Mouse (Mus musculus): ENCODE results near the gene Gimap9. TPM values are rescaled to one million over a fixed set of nuclear protein-coding genes. Genes with fewer than 3 reads are reported as not detected.

Gimap9 gene
- total and polyA plus RNA-seq, 2 experiments from 2014 or later: 0.55 to 1.1 TPM

DNA sequence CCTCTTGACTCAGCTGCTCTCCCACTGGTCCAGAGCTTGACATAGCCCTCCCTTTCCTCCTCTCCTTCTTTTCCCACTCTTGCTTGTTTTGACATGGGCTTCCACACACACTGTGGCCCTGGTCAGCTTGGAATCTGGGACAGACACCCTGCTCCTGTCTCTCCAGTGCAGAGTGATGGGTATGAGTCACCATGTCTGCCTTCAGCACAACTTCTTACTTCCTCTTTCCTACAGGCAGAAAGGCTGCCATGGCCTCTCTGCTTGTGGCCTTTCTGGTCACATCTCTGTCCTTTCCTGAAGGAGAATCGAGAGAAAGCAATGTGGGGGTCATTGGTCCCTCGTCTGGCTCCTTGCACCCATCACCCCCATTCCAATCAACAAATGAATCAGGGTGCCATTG lies 11.1 kb downstream of the Gimap9 start:
- no peak overlapping the region for H3K27ac ChIP-seq (ENCODE audit: low read depth, low read length)
- H3K9me3 ChIP-seq (ENCODE audit: low read length): no peaks in the 10 kb centered on the region
- no peak overlapping the region for H3K9ac ChIP-seq (replicated peaks; ENCODE audit: low read length, poor library complexity, severe bottlenecking)
- ATAC-seq (ENCODE audit: low FRiP score) (no peak), DNase-seq (ENCODE audit: low spot score) (no peak)
- H3K4me3 ChIP-seq (ENCODE audit: low read depth, low read length): no peak overlapping the region
- no peak for TF ChIP-seq CTCF (IDR thresholded peaks at IDR 0.05)
- H3K27me3 ChIP-seq (ENCODE audit: insufficient read depth, low read length): no peaks in the 10 kb centered on the region
- no peaks in the 10 kb centered on the region for H3K36me3 ChIP-seq (ENCODE audit: insufficient read depth, low read length)
- no peak overlapping the region for H3K4me2 ChIP-seq (ENCODE audit: low read depth, low read length, poor library complexity, severe bottlenecking)
- 79% methylated on average over 2 of the region's 2 CpGs for WGBS
- H3K4me1 ChIP-seq (ENCODE audit: insufficient read depth, low read length): no peaks in the 10 kb centered on the region

DNA sequence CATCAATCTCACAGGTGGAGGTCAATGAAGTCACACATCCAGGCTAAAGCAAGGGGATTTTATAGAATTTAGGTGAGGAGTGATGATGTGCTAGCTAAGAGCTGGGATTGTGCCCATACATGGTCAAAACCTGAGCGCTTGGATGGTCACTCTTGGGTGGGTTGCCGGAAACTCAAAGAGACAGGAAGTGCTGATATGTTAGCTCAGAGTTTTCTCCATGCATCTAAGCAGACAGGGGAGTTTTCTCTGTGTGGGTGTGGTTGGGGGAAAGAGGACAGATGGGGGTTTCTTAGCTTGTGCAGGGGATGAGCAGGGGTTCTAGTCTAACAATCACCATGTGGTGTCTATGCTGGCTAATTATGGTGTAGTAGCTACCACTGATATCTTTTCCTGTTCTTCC lies 13.4 kb downstream of the Gimap9 start:
- no peak overlapping the region for H3K4me2 ChIP-seq (ENCODE audit: low read depth, low read length, poor library complexity, severe bottlenecking)
- H3K4me1 ChIP-seq (ENCODE audit: insufficient read depth, low read length): no peaks in the 10 kb centered on the region
- DNase-seq (ENCODE audit: low spot score) (no peak), ATAC-seq (ENCODE audit: low FRiP score) (no peak)
- no peaks in the 10 kb centered on the region for H3K36me3 ChIP-seq (ENCODE audit: insufficient read depth, low read length)
- H3K9me3 ChIP-seq (ENCODE audit: low read length): no peaks in the 10 kb centered on the region
- no peak overlapping the region for H3K27ac ChIP-seq (ENCODE audit: low read depth, low read length)
- WGBS: 90% methylated on average over 2 of the region's 2 CpGs
- H3K27me3 ChIP-seq (ENCODE audit: insufficient read depth, low read length): no peaks in the 10 kb centered on the region
- H3K9ac ChIP-seq (replicated peaks; ENCODE audit: low read length, poor library complexity, severe bottlenecking): no peak overlapping the region
- TF ChIP-seq CTCF (IDR thresholded peaks at IDR 0.05): no peak
- H3K4me3 ChIP-seq (ENCODE audit: low read depth, low read length): no peak overlapping the region

DNA sequence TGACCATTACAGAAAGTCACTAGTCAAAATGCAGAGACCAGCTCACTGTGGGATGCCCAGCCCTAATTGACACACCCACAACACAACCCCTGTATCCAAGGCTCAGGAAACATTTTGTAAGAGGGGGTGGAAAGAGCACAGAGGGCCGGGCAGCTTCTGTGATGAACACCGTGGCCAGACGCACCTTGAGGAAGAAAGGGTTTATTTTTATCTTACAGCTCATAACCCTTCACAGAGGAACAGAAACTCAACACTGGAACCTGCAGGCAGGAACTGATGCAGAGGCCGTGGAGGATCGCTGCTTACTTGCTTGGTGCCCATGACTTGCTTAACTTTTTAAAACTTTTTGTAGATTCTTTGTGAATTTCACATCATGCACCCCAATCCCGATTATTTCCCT lies 17.0 kb downstream of the Gimap9 start:
- DNase-seq (ENCODE audit: low spot score) (no peak), ATAC-seq (ENCODE audit: low FRiP score) (no peak)
- no peak overlapping the region for H3K4me2 ChIP-seq (ENCODE audit: low read depth, low read length, poor library complexity, severe bottlenecking)
- H3K4me1 ChIP-seq (ENCODE audit: insufficient read depth, low read length): no peaks in the 10 kb centered on the region
- no peaks in the 10 kb centered on the region for H3K27me3 ChIP-seq (ENCODE audit: insufficient read depth, low read length)
- H3K36me3 ChIP-seq (ENCODE audit: insufficient read depth, low read length): no peaks in the 10 kb centered on the region
- TF ChIP-seq CTCF (IDR thresholded peaks at IDR 0.05): no peak
- WGBS: 90% methylated on average over 6 of the region's 6 CpGs
- H3K4me3 ChIP-seq (ENCODE audit: low read depth, low read length): no peak overlapping the region
- no peaks in the 10 kb centered on the region for H3K9me3 ChIP-seq (ENCODE audit: low read length)
- H3K27ac ChIP-seq (ENCODE audit: low read depth, low read length): no peak overlapping the region
- H3K9ac ChIP-seq (replicated peaks; ENCODE audit: low read length, poor library complexity, severe bottlenecking): no peak overlapping the region

DNA sequence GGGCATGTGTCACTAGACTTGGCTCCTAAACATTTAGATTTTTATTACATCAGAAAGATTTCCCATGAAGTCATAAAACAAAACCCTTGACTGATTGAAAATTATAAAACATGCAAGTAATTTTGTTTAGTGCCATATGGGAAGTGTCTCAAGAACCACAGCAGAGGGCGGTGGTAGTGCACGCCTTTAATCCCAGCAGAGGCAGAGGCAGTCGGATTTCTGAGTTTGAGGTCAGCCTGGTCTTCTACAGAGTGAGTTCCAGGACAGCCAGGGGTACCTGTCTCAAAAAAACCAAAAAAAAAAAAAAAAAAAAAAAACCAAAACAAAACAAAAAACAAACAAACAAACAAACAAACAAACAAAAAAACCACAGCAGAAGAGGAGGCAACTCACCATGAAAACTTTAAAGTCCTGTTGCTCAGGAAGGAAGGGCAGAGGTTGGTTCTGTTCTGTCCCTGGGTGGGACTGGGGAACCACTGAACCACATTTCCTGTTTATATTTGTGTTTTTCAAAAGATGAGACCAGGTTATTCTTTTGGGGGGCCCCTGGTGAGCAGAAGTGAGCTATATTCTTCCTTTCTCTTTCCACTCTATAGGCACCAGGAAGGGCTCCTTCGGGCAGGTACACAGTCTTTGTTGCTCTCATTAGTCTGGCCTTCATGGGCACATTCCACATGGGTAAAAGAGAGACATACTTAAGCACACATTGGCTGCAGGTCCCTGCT lies 21.1 kb downstream of the Gimap9 start:
- no peak overlapping the region for H3K4me3 ChIP-seq (ENCODE audit: low read depth, low read length)
- DNase-seq (ENCODE audit: low spot score) (no peak), ATAC-seq (ENCODE audit: low FRiP score) (no peak)
- H3K36me3 ChIP-seq (ENCODE audit: insufficient read depth, low read length): no peaks in the 10 kb centered on the region
- H3K9ac ChIP-seq (replicated peaks; ENCODE audit: low read length, poor library complexity, severe bottlenecking): no peak overlapping the region
- H3K9me3 ChIP-seq (ENCODE audit: low read length): no peaks in the 10 kb centered on the region
- H3K27ac ChIP-seq (ENCODE audit: low read depth, low read length): no peak overlapping the region
- no peaks in the 10 kb centered on the region for H3K4me1 ChIP-seq (ENCODE audit: insufficient read depth, low read length)
- no peaks in the 10 kb centered on the region for H3K27me3 ChIP-seq (ENCODE audit: insufficient read depth, low read length)
- TF ChIP-seq CTCF (IDR thresholded peaks at IDR 0.05): no peak
- WGBS: 91% methylated on average over 4 of the region's 4 CpGs
- no peak overlapping the region for H3K4me2 ChIP-seq (ENCODE audit: low read depth, low read length, poor library complexity, severe bottlenecking)

DNA sequence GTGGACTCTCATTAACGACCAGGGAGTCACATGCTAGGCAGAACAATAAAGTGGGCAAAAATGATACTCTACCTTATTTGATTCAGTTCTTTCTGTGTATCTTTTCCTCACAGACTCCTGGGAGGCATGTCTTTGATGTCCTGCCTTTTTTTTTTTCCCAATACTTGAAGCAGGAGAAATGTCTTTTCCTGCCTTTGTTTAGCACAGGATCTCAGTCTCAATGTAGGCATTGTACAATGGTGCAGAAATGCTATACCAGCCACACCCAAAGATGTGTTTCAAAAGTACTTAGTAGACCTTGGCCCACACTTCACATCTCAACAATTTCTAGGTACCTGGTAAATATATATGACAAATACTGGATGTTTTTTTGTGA lies 21.6 kb downstream of the Gimap9 start:
- no peak for ATAC-seq (ENCODE audit: low FRiP score)
- H3K4me2 ChIP-seq (ENCODE audit: low read depth, low read length, poor library complexity, severe bottlenecking): no peak overlapping the region
- no peak for DNase-seq (ENCODE audit: low spot score)
- no peak overlapping the region for H3K4me3 ChIP-seq (ENCODE audit: low read depth, low read length)
- no peaks in the 10 kb centered on the region for H3K36me3 ChIP-seq (ENCODE audit: insufficient read depth, low read length)
- H3K27me3 ChIP-seq (ENCODE audit: insufficient read depth, low read length): no peaks in the 10 kb centered on the region
- no peak overlapping the region for H3K27ac ChIP-seq (ENCODE audit: low read depth, low read length)
- H3K9me3 ChIP-seq (ENCODE audit: low read length): no peaks in the 10 kb centered on the region
- H3K9ac ChIP-seq (replicated peaks; ENCODE audit: low read length, poor library complexity, severe bottlenecking): no peak overlapping the region
- H3K4me1 ChIP-seq (ENCODE audit: insufficient read depth, low read length): no peaks in the 10 kb centered on the region
- TF ChIP-seq CTCF (IDR thresholded peaks at IDR 0.05): no peak
- WGBS: 50% methylated on average over 1 of the region's 1 CpGs

DNA sequence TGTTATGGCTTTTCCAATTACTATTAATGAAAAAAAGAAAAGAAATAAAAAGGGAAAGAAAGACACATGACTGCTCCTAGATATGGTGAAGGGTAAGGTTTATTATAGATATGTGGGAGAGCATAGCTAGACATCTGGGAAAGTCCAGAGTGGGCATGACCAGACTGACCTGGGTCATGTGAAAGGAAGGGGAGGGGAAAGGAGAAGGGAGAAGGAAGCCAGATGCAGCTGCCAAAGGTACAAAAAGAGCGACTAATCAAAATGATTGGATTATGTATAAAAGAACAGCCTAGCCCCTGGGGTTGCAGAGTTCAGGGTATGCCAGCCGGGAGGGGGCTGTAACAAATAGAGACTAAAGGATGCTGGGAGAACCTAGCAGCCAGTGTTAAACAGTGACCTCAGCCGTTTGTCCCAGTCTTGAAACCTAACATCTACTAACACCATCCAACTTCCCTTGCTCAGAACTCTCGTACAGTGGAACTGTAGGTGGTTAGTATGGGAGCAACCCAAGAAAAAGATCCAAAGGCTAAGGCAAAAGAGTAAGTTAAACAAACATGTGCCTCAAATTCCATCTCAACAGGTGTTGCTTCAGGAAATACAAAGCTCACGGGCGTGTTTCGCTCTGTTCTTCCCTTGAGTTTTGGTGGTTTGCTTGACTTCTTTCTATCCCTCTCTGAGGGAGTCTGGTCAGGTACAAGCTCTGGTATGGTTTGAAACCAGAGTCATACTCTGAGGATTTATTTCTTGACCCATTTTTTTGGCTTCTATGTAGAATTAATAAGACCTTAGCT lies 22.3 kb downstream of the Gimap9 start:
- H3K9me3 ChIP-seq (ENCODE audit: low read length): no peaks in the 10 kb centered on the region
- TF ChIP-seq CTCF (IDR thresholded peaks at IDR 0.05): no peak
- ATAC-seq (ENCODE audit: low FRiP score) (no peak), DNase-seq (ENCODE audit: low spot score) (no peak)
- no peak overlapping the region for H3K4me2 ChIP-seq (ENCODE audit: low read depth, low read length, poor library complexity, severe bottlenecking)
- no peaks in the 10 kb centered on the region for H3K36me3 ChIP-seq (ENCODE audit: insufficient read depth, low read length)
- H3K27me3 ChIP-seq (ENCODE audit: insufficient read depth, low read length): no peaks in the 10 kb centered on the region
- 73% methylated on average over 7 of the region's 7 CpGs for WGBS
- no peak overlapping the region for H3K9ac ChIP-seq (replicated peaks; ENCODE audit: low read length, poor library complexity, severe bottlenecking)
- H3K4me3 ChIP-seq (ENCODE audit: low read depth, low read length): no peak overlapping the region
- no peak overlapping the region for H3K27ac ChIP-seq (ENCODE audit: low read depth, low read length)
- H3K4me1 ChIP-seq (ENCODE audit: insufficient read depth, low read length): no peaks in the 10 kb centered on the region
